Comparison of ENCODE assay signal across 10 mouse cellular contexts in the genomic region with DNA sequence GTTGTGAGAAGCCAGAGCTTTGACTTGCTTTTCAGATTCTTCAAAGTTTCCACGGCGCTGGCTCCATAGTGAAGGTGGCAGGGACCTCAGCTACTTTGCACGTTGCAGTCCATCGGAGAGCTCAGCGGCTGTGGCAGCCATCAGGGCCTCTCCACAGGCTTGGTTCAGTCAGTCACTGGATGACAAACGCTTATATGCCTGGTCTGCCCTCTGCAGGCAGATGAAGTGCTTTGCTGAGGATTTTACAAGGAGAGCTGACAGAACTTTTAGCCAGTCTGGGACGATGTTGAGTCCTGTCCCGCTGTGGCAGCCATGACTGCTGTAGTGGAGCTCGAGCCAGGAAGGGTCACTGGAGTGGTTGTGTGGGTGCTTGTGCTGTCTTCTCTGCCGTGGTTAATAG.
DNase-seq lines count a peak whose midpoint lies in the region; ATAC-seq and TF ChIP-seq lines count a peak whose summit lies in the region.
"Had no signal": no experiment of that assay in that cellular context is flagged by ENCODE, and none has a peak within 500 bp of the region (broad histone marks: within the 10 kb centered on the region; RNA-seq: fewer than 3 reads in every experiment).

No protein-coding gene starts in this region.

- peak; percentile 22 for DNase-seq in 416B (ENCODE audit: low read depth)
- DNase-seq in brain, embryonic 14.5 days (ENCODE audit: low read depth): peak; percentile 73
- DNase-seq in gastrocnemius, postnatal 14 days: no peak
- no peak for DNase-seq in thymus, postnatal 0 days (ENCODE audit: low spot score)
- DNase-seq: liver, embryonic 13.5 days had no signal

- no peak overlapping the region for H3K9ac ChIP-seq in intestine, postnatal 0 days (ENCODE audit: low read depth, low read length)
- no peak overlapping the region for H3K9ac ChIP-seq in intestine, embryonic 16.5 days (ENCODE audit: low read depth, low read length)
- no peak overlapping the region for H3K9ac ChIP-seq in hindbrain, embryonic 15.5 days
- H3K9ac ChIP-seq: heart, embryonic 13.5 days; liver, embryonic 13.5 days had no signal

- ATAC-seq in intestine, postnatal 0 days: no peak
- no peak for ATAC-seq in intestine, embryonic 16.5 days
- peak; percentile 63; the same call in 1 of the 2 replicates for ATAC-seq in hindbrain, embryonic 15.5 days (ENCODE audit: low FRiP score, low read depth)
- no peak for ATAC-seq in erythroblast, adult 5-6 weeks (replicated peaks; ENCODE audit: low FRiP score, poor library complexity, severe bottlenecking)

- no peak overlapping the region for H3K4me3 ChIP-seq in intestine, postnatal 0 days (ENCODE audit: low read depth, low read length)
- H3K4me3 ChIP-seq in intestine, embryonic 16.5 days (ENCODE audit: low read length): no peak overlapping the region
- no peak overlapping the region for H3K4me3 ChIP-seq in hindbrain, embryonic 15.5 days
- H3K4me3 ChIP-seq: heart, embryonic 13.5 days; liver, embryonic 13.5 days had no signal

- no peak overlapping the region for H3K27ac ChIP-seq in intestine, postnatal 0 days (ENCODE audit: low read depth, low read length)
- no peak overlapping the region for H3K27ac ChIP-seq in intestine, embryonic 16.5 days (ENCODE audit: low read length)
- no peak overlapping the region for H3K27ac ChIP-seq in hindbrain, embryonic 15.5 days (replicated peaks)
- H3K27ac ChIP-seq: heart, embryonic 13.5 days; liver, embryonic 13.5 days had no signal

- H3K4me2 ChIP-seq in intestine, postnatal 0 days (replicated peaks; ENCODE audit: low read depth): no peak overlapping the region
- H3K4me2 ChIP-seq in intestine, embryonic 16.5 days (ENCODE audit: low read depth, low read length): no peak overlapping the region
- no peak overlapping the region for H3K4me2 ChIP-seq in hindbrain, embryonic 15.5 days
- H3K4me2 ChIP-seq: heart, embryonic 13.5 days; liver, embryonic 13.5 days had no signal

- no peaks in the 10 kb centered on the region for H3K9me3 ChIP-seq in intestine, postnatal 0 days (ENCODE audit: control insufficient read depth)
- no peaks in the 10 kb centered on the region for H3K9me3 ChIP-seq in intestine, embryonic 16.5 days (ENCODE audit: control insufficient read depth, low read length)
- H3K9me3 ChIP-seq in hindbrain, embryonic 15.5 days: no peaks in the 10 kb centered on the region
- H3K9me3 ChIP-seq: heart, embryonic 13.5 days; liver, embryonic 13.5 days had no signal

- peaks cover 48% of the 10 kb centered on the region for H3K36me3 ChIP-seq in intestine, postnatal 0 days (ENCODE audit: control insufficient read depth, insufficient read depth)
- no peaks in the 10 kb centered on the region for H3K36me3 ChIP-seq in intestine, embryonic 16.5 days (ENCODE audit: control insufficient read depth, insufficient read depth, low read length)
- no peaks in the 10 kb centered on the region; the same call in 1 of the 2 replicates for H3K36me3 ChIP-seq in hindbrain, embryonic 15.5 days

- TF ChIP-seq POLR2A in brain, embryonic 14.5 days (IDR thresholded peaks at IDR 0.05; ENCODE audit: borderline replicate concordance, extremely low read depth, insufficient read depth, insufficient read length, poor library complexity, severe bottlenecking): no peak

- WGBS in intestine, postnatal 0 days: 67% methylated on average over 10 of the region's 10 CpGs
- WGBS in intestine, embryonic 16.5 days: 64% methylated on average over 10 of the region's 10 CpGs
- 41% methylated on average over 10 of the region's 10 CpGs for WGBS in hindbrain, embryonic 15.5 days

- H3K27me3 ChIP-seq in intestine, postnatal 0 days (replicated peaks; ENCODE audit: control insufficient read depth, insufficient read depth, low read length): no peaks in the 10 kb centered on the region
- H3K27me3 ChIP-seq in intestine, embryonic 16.5 days (replicated peaks; ENCODE audit: control insufficient read depth, insufficient read depth, low read length): no peaks in the 10 kb centered on the region
- H3K27me3 ChIP-seq in hindbrain, embryonic 15.5 days: no peaks in the 10 kb centered on the region
- H3K27me3 ChIP-seq: heart, embryonic 13.5 days; liver, embryonic 13.5 days had no signal

- intact Hi-C loops in gastrocnemius, postnatal 14 days (cut with DNase I; ENCODE audit: low total_unique reads): no loop called here

- peak; percentile 73 for TF ChIP-seq CTCF in intestine, postnatal 0 days (IDR thresholded peaks at IDR 0.05; ENCODE audit: low read depth)
- TF ChIP-seq CTCF in brain, embryonic 14.5 days (IDR thresholded peaks at IDR 0.05; ENCODE audit: borderline replicate concordance, extremely low read depth, insufficient read depth, insufficient read length): peak; percentile 60; the same call in 1 of the 2 replicates

- no peaks in the 10 kb centered on the region for H3K4me1 ChIP-seq in intestine, postnatal 0 days (replicated peaks; ENCODE audit: control insufficient read depth, insufficient read depth, low read length)
- H3K4me1 ChIP-seq in intestine, embryonic 16.5 days (ENCODE audit: control insufficient read depth, insufficient read depth, low read length): no peaks in the 10 kb centered on the region; the same call in 1 of the 2 replicates
- H3K4me1 ChIP-seq in hindbrain, embryonic 15.5 days (replicated peaks): no peaks in the 10 kb centered on the region
- H3K4me1 ChIP-seq: heart, embryonic 13.5 days; liver, embryonic 13.5 days had no signal

Comparison
In these comparisons a context has a peak if more than half of its experiments do, and no peak if none do; other contexts are left out.
1. DNase-seq: peak in 416B (single experiment) and brain, embryonic 14.5 days (single experiment); none in gastrocnemius, postnatal 14 days (single experiment) and thymus, postnatal 0 days (single experiment).